Mouse (Mus musculus) spleen, embryonic (tissue): ENCODE data around the gene St6galnac3.

Experiments
- CTCF ChIA-PET: fragments of 350-600 bp; sonication (Branson Sonifier 250); formaldehyde crosslinking; loops from one replicate; lab custom pipeline; 2022; lab: Charles Lee

The St6galnac3 gene

GRCm38 (mm10) chr3:153691537-153691936 is 33.4 kb downstream of the St6galnac3 start:
- CTCF ChIA-PET = no interaction called here

GRCm38 (mm10) chr3:153690553-153690952 is 34.4 kb downstream of the St6galnac3 start:
- CTCF ChIA-PET = no interaction called here

GRCm38 (mm10) chr3:153689793-153690291 is 35.1 kb downstream of the St6galnac3 start:
- CTCF ChIA-PET = no interaction called here

GRCm38 (mm10) chr3:153687896-153688295 is 37.1 kb downstream of the St6galnac3 start:
- CTCF ChIA-PET = no interaction called here

GRCm38 (mm10) chr3:153684909-153685308 is 40.1 kb downstream of the St6galnac3 start:
- CTCF ChIA-PET = no interaction called here

- CTCF ChIA-PET = interaction anchor here (1.4 kb wide), 1 partner anchor 36 kb away, joined by 3 read pairs; no protein-coding TSS in a partner anchor
Measured at GRCm38 (mm10) chr3:153682303-153682702, 42.7 kb downstream of the St6galnac3 start.

GRCm38 (mm10) chr3:153681720-153682119 is 43.3 kb downstream of the St6galnac3 start:
- CTCF ChIA-PET = no interaction called here

- CTCF ChIA-PET = interaction anchor here (0.7 kb wide), 1 partner anchor 71 kb away, joined by 4 read pairs; no protein-coding TSS in a partner anchor
Measured at GRCm38 (mm10) chr3:153675832-153676231, 49.1 kb downstream of the St6galnac3 start.

GRCm38 (mm10) chr3:153675073-153675472 is 49.9 kb downstream of the St6galnac3 start:
- CTCF ChIA-PET = interaction anchor here (0.7 kb wide), 1 partner anchor 72 kb away, joined by 4 read pairs; no protein-coding TSS in a partner anchor

- CTCF ChIA-PET = no interaction called here
Measured at GRCm38 (mm10) chr3:153674359-153674758, 50.6 kb downstream of the St6galnac3 start.

GRCm38 (mm10) chr3:153673451-153673850 is 51.5 kb downstream of the St6galnac3 start:
- CTCF ChIA-PET = no interaction called here

- CTCF ChIA-PET = interaction anchor here (0.7 kb wide), 1 partner anchor 136 kb away, joined by 6 read pairs; no protein-coding TSS in a partner anchor
Measured at GRCm38 (mm10) chr3:153670953-153671674, 53.9 kb downstream of the St6galnac3 start.

- CTCF ChIA-PET = no interaction called here
Measured at GRCm38 (mm10) chr3:153669737-153670435, 55.1 kb downstream of the St6galnac3 start.

- CTCF ChIA-PET = no interaction called here
Measured at GRCm38 (mm10) chr3:153669329-153669728, 55.6 kb downstream of the St6galnac3 start.

GRCm38 (mm10) chr3:153668447-153669290 is 56.3 kb downstream of the St6galnac3 start:
- CTCF ChIA-PET = no interaction called here

- CTCF ChIA-PET = no interaction called here
Measured at GRCm38 (mm10) chr3:153664696-153665095, 60.3 kb downstream of the St6galnac3 start.

- CTCF ChIA-PET = no interaction called here
Measured at GRCm38 (mm10) chr3:153663841-153664427, 61.0 kb downstream of the St6galnac3 start.

GRCm38 (mm10) chr3:153662796-153663195 is 62.2 kb downstream of the St6galnac3 start:
- CTCF ChIA-PET = no interaction called here

GRCm38 (mm10) chr3:153661927-153662326 is 63.0 kb downstream of the St6galnac3 start:
- CTCF ChIA-PET = no interaction called here

- CTCF ChIA-PET = no interaction called here
Measured at GRCm38 (mm10) chr3:153659575-153660168, 65.3 kb downstream of the St6galnac3 start.
